Mouse (Mus musculus) adrenal gland, adult 2 months (tissue): ENCODE results near the gene Mfap2. TPM values are rescaled to one million over a fixed set of nuclear protein-coding genes. Genes with fewer than 3 reads are reported as not detected.

Source experiments
- polyA plus RNA-seq: library from polyadenylated mRNA; depleted of rRNA; stranded (reverse); fragments of >200 nt; gene quantifications from 2 replicates; pipeline ENCODE4 v1.2.3, GENCODE M21; 2012; rRNA removed
- total RNA-seq, 2 experiments: library from RNA; stranded (reverse); gene quantifications; 2 replicates each; pipeline ENCODE4 v1.2.3; 2021

Mfap2 gene
- total and polyA plus RNA-seq, 3 experiments = 5.7 to 37.8 (median 11.1) TPM

Other genes with a start within 250 kb of the Mfap2 start
- gene Padi4, start 236.2 kb upstream of the Mfap2 start, total RNA-seq = 1 to 10 TPM in 1 of 2 experiments, under 1 TPM in 1; 0.62 to 1.8 TPM
- gene Padi4, start 236.2 kb upstream of the Mfap2 start, polyA plus RNA-seq = 0.76 and 0.99 TPM in 2 replicates
- not detected for gene Padi3, start 199.8 kb upstream of the Mfap2 start, total RNA-seq
- not detected in 2 replicates for gene Padi3, start 199.8 kb upstream of the Mfap2 start, polyA plus RNA-seq
- gene Padi1, start 164.6 kb upstream of the Mfap2 start, total RNA-seq = not detected
- not detected in 2 replicates for gene Padi1, start 164.6 kb upstream of the Mfap2 start, polyA plus RNA-seq
- 10 to 100 TPM in 1 of 2 experiments, 1 to 10 TPM in 1; 1.7 to 13.8 TPM for gene Padi2, start 104.1 kb upstream of the Mfap2 start, total RNA-seq
- 7.7 and 10.5 TPM in 2 replicates for gene Padi2, start 104.1 kb upstream of the Mfap2 start, polyA plus RNA-seq
- 100 to 1,000 TPM; 462 to 500 TPM for gene Sdhb, start 49.2 kb upstream of the Mfap2 start, total RNA-seq
- 334 and 363 TPM in 2 replicates for gene Sdhb, start 49.2 kb upstream of the Mfap2 start, polyA plus RNA-seq
- gene Atp13a2, start 23.5 kb upstream of the Mfap2 start, total RNA-seq = 10 to 100 TPM; 31.8 to 37.1 TPM
- 183 and 226 TPM in 2 replicates for gene Atp13a2, start 23.5 kb upstream of the Mfap2 start, polyA plus RNA-seq
- 1 to 10 TPM; 5.6 to 7.4 TPM for gene Crocc, start 50.1 kb downstream of the Mfap2 start, total RNA-seq
- gene Crocc, start 50.1 kb downstream of the Mfap2 start, polyA plus RNA-seq = 7.1 and 10.5 TPM in 2 replicates
- gene Necap2, start 67.9 kb downstream of the Mfap2 start, total RNA-seq = 10 to 100 TPM; 55.8 to 65.3 TPM
- 54.8 and 63.7 TPM in 2 replicates for gene Necap2, start 67.9 kb downstream of the Mfap2 start, polyA plus RNA-seq
- not detected for gene Spata21, start 77.9 kb downstream of the Mfap2 start, total RNA-seq
- not detected in 2 replicates for gene Spata21, start 77.9 kb downstream of the Mfap2 start, polyA plus RNA-seq
- 100 to 1,000 TPM; 130 to 135 TPM for gene Szrd1, start 129.4 kb downstream of the Mfap2 start, total RNA-seq
- 65.0 and 75.7 TPM in 2 replicates for gene Szrd1, start 129.4 kb downstream of the Mfap2 start, polyA plus RNA-seq
- gene Fbxo42, start 137.5 kb downstream of the Mfap2 start, total RNA-seq = 10 to 100 TPM; 19.9 to 22.2 TPM
- 11.3 and 11.4 TPM in 2 replicates for gene Fbxo42, start 137.5 kb downstream of the Mfap2 start, polyA plus RNA-seq
- 1 to 10 TPM in 1 of 2 experiments, under 1 TPM in 1; 0.86 to 1.1 TPM for gene Rsg1, start 203.5 kb downstream of the Mfap2 start, total RNA-seq
- gene Rsg1, start 203.5 kb downstream of the Mfap2 start, polyA plus RNA-seq = 1.7 and 2.3 TPM in 2 replicates
- 10 to 100 TPM; 50.9 to 65.1 TPM for gene Arhgef19, start 229.1 kb downstream of the Mfap2 start, total RNA-seq
- 58.3 and 75.8 TPM in 2 replicates for gene Arhgef19, start 229.1 kb downstream of the Mfap2 start, polyA plus RNA-seq